Mouse (Mus musculus) T-cell, adult 2 months (primary cell): ENCODE measurements around the gene Asb15.

Source experiments
- DNase-seq: peaks from one replicate; pipeline ENCODE4 v3.0.0; 2022; ENCODE audit warnings: low spot score

The Asb15 gene

DNA sequence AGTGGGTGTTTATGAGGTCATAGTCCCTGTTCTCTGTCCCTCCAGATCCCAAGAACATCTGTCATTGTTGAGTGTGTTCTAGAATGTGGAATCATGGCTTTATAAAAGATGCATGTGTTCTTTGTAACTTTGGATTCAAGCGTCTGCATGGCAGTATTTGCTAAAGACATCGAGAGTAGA, at the start of gene Asb15:
TSS of gene Asb15 (plus strand) at position 81 of the 180 bp plus-strand sequence.
- no peak for DNase-seq

DNA sequence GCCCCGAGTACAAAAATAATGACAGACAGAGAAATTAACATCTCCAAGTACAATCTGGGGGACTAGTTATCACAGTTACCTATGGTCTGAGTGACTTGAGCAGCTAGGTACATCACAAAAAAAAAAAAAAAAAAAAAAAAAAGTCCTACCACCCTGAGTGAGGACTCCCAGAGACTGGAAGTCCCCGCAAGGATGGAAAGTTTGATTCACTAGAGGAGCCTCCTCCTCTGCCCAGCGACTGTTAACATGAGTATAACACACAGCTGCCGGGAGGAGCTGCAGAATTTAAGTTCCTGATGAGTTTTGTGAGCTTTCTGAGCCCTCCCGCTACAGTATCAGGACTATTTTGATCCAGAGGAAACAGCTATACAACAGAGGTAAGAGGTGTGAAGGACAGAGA, 41.4 kb upstream of the Asb15 start:
- DNase-seq, result no peak

DNA sequence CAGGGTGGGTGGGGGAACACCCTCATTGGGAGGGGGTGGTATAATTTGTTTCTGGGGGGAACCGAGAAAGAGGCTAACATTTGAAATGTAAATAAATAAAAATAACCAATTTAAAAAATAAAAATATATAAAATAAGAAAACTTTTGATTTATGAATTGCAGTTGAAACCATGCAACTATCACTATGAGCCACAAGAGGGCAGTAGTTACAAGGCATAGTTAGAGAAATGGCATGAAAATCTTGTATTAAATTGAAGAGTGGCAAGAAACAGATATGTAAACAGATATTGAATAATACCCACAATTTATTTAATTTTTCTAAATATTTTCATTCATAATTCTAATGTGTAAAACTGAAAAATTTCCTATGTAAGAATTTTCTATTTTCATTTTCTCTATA, 37.6 kb upstream of the Asb15 start:
- DNase-seq, result no peak

DNA sequence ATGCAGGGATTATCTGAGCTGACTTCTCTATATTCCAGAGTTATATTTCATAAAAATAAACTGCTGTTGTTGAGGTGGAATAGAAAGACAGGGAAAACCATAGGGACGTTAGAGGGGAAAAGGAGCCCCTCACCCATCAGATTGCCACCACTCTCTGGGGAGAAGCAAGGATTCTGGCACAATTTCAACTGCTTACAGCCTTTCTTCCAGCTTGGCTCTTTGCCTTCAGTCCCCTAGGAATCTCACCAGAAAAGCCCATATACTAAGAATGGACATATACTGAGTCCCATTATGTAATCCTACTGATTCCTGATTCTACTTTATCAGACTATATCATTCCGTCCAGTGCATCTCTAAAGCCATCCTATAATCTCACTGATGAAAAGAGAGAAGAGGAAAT, 23.8 kb upstream of the Asb15 start:
- DNase-seq, result no peak

DNA sequence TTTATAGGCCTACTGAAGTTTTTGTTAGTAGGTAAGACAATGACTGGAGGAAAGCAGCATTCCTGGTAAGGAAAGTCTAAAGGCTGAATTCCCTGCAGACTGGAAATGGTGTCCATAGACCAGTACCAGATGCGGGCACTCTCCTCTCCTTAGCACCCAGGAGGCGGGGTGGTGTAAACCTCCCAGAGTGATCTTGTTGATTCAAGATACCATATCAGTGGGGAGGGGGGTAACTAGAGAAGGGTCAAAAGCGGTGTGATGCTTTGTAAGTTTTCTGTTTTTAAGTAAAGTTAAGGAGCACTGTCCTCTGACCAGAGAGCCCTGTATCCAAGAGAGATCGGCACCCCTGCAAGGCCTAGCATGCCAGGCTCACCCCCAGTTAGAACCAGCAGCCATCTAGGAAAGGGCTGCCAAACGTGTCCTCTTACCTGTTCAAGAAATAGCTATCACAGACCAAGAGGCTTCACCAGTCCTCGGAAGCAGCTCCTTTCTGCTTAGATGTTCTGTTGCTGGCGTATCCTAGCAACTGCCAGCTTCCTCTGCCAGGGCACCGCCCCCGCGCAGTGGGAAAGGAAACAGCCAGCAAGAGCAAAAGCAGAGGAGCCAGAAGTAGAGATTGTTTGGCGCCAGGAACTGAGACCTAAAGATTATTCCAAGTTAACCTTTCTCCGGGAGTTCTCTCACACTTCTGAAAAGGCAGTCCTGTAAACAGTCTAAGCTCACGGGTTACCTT, 13.2 kb upstream of the Asb15 start, which contains the start of gene Iqub:
TSS of gene Iqub (minus strand) at position 516 of the 733 bp plus-strand sequence.
- peak; percentile 56 for DNase-seq

DNA sequence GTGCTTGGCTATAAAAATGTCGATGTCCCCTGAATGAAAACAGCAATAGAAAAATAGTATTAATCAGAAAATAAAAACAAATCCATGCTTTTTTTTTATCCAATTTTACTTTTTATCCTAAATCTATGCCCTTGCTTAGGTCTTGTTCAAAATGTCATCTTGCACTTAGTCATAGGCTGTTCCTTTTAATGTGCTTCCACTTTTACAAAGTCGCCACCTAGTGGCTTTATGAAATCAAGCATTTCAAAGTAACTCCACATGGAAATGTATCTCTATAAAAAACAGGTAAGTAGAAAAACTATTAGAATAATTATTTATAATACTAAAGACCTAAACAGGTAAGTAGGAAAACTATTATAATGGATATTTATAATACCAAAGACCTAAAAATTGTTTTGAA, 11.7 kb upstream of the Asb15 start:
- DNase-seq, result no peak

DNA sequence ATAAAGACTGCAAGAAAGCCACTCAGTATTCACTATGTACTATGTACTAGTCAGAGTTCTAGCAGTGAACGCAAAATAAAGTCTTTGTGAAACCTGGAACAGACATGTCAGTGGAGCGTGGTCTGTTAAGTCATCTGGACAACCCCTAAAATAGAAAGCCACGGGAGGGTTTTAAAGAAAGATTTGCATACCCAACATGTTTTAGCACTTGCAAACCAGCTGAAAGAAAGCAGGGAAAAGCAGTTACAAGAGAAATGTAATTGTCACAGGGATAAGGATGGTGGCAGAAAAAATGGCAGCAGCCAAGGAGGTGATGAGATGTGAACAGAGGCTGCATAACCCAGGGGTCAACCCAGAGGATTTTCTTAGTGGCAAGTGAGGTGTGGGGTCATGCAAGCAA, 2.2 kb upstream of the Asb15 start:
- no peak for DNase-seq

DNA sequence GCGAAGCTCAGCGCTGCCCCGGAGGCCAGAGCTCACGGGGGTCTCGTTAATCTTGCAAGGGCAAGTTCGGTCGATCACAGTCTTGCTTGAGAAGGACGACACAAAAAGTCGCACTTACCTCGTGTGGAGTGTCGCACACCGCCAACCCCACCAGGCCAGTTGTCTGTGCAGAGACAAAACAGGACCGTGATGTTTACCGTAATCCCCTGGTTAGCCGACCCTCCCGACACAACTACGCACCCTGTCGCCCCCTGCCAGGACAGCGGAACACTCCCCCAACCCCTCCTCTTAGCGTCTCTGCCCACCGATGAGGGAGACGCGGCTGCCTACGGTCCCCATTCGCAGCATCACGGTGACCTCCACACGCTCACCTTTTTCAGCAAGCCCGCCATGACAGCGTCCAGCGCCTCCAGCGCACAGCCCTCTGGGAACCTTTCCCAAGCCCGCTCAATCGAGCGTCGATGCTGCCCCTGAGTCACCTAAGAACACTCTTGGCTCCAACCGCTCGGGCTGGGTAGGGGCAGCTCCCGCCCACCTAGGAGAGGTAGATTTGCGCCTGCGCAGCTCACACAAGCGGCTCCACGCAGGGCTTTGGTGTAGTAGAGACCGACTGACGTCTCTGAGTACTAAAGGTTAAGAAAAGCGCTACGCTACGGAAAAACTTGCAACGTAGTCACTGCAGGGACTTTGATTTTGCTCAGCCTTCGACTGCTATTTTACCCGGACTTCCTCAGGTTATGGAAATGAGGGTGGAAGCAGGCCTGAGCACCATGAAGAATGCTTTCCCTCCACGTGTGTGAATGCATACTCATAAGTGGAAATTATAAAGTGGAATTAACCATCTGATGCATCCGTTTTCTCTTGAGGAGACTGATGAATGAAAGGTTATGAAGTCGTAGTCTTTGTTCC, 535 bp upstream of the Asb15 start, which contains the start of gene Ndufa5:
TSS of gene Ndufa5 (minus strand) at position 859 of the 909 bp plus-strand sequence.
- peak; percentile 96 for DNase-seq

DNA sequence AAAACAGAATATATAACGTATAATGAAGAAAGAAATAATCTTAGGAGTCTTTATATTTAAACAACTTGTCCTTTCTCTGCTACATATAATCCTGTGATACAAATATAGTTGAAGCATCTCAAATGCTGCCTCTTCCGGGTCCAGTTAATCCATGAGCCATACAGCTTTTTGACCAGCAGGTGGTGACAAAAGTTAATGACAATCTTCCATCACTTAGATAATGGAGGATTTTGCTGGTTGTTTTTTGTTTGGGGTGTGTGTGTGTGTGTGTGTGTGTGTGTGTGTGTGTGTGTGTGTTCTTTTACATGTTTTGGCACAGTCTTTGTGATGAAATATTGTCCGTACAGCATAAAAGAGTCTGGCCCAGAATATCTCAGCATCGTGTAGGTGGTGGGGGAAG, 2.2 kb downstream of the Asb15 start:
- peak; percentile 59 for DNase-seq

DNA sequence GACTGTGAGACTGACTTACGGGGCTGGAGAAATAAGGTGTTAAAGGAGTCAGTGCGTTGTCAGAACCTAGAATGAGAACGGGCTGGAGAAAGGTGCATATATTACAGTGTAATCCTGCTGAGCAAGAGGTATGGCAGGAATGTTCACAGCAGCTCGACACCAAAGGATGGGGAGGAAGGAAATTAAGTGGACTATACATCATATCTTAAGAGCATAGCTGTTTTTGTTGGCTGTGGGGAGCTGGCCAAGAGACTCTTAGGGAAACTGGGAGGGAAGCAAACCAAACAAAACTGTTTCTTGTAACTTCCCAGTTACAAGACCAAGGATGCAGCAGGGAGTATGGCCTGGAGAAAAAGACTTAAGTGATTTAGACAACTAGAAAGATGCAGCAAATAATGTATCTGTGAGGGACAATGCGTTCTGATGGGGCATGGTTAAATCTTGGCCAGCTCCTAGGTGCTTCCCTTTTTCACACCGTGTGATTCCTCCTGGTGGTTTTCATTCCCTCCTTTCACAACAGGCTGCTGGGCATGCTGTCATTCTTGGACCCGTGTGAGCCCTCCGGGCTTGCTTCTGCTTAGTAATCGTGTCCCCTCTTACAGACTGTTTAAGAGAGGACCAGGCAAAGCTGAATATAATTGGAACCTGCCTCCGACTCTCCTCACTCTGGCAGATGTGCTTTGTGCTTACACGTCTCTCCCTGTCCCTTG, 2.9 kb downstream of the Asb15 start:
- DNase-seq, result no peak

DNA sequence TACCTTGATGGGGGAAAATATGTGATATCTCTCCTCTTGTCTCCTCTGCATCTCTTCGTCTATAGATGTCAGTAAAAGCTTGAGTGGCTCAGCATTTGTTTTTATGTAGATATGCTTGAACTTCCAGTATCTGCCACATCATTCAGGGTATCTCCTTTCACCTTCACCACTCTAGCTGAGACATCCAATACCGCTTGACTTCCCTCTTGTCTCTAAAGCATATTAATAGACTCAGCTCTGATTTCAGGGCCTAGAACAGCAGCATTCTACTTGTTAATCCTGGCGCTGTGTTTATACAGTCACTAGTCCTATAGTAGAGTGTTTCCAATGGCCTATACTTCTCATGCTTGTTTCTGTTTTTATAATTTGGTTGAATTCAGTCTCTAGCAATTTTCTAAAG, 4.9 kb downstream of the Asb15 start:
- no peak for DNase-seq

DNA sequence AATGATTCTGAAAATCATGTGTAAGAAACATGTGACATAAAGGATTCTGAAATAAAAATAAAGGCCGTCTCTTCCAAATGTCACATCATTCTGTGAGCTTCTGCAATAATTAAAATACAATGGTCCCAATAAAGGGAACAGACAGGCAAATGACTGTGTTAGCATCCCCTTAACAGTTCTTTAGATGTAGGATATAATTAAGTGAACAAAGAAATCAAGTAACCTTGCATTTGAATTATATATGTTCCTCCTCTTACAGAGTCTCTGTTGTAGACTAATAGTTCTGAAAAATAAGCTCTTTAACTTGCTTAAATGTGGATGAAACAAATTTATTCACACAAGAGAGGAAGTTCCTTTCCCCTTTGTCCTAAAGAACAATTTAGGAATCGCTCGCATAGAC, 10.5 kb downstream of the Asb15 start:
- DNase-seq, result no peak

DNA sequence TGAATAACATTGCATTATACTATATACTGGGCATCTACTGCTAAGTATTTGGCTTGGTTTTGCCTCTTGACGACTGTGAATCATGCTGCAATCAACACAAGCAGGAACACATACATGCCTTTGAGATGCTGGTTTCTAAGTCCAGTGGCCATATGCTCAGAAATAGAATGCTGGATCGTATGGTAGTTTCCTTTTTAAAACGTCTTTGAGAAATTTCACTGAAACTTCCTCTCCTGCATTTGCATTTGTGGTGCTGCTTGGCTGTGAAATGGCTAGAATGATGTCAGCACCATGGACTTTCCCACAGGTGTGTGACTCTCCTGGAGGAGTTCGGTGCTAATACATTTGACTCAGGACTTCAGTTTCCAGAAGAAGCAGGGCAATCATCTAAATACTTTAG, 12.2 kb downstream of the Asb15 start:
- DNase-seq, result no peak

DNA sequence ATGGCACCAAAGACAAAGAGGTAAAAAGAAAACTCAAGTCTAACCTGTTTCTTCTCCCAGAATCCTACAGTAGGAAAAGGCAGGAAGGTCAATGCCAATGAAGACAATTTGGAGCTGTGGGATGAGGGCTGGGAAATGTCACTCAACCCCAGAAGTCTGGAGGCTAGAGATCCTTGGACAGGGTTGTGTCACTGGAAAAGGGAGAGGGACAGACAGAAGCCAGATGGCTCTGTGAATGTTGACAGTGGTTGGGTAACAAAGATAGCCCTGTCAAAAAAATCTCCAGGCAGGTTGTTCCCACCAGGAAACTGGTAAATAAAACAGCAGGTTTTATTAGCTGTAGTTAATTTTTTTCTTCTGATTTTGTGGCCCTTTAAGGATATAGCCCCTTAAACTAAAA, 14.4 kb downstream of the Asb15 start:
- DNase-seq, result no peak

DNA sequence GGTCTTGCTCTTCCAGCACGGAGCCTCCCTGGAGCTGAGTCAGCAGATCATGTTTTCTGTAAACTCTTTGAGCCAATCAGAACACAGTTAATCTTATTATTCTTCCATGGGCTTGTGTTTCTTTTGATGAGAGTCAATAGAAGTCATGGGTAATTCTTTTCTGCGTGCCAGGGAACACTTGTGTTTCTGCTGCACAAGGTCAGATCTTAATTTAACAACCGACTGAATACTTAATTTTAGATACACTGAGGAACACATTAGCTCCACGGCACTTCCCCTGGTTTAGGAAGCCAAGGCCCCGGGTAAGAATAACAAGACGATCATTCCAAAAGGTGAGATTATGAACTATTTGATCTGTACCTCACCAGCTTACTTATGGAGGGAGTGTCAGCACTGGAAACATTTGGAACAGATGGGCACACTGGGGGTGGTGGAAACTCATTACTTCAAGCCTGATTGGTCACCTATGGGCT, 15.2 kb downstream of the Asb15 start:
- no peak for DNase-seq

DNA sequence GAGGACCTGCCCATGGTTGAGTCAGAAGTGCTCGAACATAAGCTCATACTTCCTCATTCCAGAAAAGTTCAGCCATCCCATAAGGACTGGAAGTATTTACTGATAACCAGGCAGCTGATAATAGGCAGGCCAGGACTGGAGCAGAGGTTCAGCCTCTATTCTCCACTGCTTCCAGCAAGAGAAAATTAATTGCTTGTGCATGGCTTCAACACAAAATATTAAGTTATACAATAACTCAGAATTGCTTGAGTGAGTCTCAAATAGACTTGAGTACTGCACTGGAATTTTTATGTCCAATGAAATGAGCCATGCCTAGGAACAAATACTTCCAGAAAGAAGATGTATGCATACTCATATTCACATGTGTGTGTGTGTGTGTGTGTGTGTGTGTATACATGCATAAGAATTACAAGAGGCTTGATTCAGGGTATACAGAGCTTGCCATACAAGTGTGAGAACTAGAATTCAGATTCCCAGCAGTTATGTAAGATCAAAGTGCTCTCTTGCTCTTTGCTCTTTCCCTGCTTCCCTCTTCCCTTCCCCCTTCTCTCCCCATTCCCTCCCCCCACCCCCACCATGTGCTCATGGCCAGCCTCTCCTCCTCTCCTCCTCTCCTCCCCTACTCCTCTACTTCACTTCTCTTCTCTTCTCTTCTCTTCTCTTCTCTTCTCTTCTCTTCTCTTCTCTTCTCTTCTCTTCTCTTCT, 18.9 kb downstream of the Asb15 start:
- DNase-seq, result no peak

DNA sequence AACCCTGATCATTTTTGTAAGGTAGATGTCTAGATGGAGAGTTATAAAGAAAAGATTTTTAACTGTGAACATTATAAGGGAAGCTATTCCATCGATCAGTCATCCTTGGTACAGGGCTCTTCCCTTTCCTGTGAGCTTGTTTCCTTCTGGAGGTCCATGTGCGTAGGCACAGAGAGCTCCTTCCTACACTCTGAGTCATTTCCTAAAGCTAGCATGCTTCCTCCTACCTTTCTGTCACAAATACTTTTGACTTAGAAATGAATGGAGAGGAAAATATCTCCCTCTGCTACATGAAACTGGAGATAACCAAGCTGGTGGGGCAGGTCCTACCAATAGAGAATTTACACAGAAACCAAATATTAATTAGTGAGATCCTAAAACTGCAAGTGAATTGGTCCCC, 21.9 kb downstream of the Asb15 start:
- no peak for DNase-seq

DNA sequence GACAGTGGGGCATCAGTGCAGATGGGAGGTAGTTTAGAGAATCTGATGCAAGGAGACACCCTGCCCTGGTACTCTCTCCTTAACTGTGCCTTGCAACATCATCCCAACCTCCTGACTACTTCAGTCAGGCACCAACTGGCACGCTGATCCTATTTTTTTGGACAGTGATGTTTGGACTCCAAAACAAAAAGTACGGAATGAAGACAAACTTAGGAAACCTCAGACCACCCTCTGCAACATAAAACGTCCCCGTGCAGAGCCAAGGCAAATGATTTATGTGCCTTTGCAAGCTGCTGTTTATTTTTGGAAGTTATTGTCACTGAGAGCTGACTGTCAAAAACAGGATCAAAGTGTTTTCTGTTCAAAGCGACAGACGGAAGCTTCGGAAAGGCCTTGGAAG, 24.1 kb downstream of the Asb15 start:
- DNase-seq, result no peak

DNA sequence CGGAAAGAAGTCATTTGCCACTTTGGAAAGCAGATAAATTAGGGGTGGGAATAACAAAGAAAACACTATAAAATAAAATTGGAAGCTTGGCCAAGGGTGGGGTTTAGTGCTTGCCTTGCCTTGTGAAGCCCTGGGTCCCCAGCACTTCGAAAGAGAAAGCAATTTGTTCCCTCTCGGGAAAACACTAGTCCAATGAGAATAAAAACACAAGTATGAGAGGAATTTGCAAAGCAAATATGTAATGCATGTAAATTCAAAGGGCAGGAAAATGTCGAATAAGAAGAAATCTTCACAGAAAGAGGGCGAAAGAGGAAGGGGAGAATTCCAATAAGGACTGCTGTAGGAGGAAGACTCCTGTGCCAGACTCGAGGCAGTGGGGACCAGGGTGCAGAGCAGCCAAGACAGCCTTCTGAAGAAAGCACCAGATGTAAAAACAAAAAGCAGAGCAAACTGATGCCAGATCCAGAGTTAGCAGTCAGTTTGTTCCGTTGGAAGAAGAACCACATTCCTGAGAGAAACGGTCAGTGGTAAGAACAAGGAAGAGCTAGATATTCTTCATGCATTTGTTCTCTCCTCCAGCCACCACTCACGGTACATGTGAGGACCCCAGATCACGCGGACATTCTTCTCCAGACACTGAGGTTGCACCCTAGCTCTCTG, 26.6 kb downstream of the Asb15 start:
- no peak for DNase-seq

DNA sequence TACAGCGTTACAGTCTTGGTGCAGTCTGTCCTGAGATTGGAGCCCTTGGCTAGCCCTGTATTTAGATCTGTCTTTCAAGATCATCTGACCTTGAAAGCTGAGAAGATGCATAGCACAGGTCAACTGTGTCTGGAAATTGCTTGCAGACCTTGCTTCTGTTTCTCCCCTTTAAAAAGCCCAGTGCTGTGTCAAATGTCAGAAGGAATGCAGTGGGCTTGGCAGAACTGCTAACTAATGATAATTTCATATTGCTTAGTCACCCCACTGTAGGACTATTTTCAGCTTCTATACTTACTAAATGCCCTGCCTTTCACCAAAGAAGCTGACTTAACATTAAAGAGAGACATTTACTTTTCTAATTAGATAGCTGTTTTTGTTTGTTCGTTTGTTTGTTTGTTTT, 27.5 kb downstream of the Asb15 start:
- DNase-seq, result no peak

DNA sequence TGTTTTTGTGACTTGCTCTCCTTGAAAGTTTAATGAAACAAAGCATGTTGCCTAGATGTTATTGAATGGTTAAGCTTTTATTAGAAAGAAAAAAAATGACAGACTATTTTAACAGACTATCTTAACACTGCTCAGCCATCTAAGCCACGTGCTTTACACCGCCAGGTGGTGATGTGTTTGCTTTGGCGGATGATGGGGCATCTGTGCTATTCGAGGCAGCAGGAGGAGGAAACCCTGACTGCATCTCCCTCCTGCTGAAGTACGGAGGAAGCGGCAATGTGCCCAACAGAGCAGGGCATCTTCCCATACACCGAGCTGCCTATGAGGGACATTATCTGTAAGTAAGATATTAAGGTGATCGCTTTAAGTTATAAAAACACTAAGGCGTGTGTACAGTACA, 36.1 kb downstream of the Asb15 start:
- DNase-seq, result no peak

DNA sequence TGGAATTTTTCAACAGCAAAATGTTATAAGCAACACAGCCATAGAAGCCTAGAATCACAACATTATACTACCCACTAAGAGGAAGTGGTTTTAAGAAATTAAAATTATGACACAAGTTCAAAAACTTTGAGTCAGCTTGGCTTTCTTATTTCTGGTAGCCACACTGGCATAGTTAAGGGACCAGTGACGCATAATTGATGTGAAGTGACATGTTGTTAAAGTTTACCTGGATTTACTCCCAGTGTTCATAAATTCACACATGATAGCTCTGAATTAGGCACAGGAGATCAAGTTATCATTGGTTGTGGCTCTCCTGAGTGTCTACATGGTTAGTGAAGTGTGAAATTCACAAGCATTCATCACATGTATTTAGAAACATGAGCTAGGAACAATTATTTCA, 36.9 kb downstream of the Asb15 start:
- DNase-seq, result no peak
